Mouse (Mus musculus): ENCODE results near the gene Arid3c. TPM values are rescaled to one million over a fixed set of nuclear protein-coding genes. Genes with fewer than 3 reads are reported as not detected.

The Arid3c gene
- polyA plus RNA-seq, 2 experiments = 0.09 TPM; not detected in 1

DNA sequence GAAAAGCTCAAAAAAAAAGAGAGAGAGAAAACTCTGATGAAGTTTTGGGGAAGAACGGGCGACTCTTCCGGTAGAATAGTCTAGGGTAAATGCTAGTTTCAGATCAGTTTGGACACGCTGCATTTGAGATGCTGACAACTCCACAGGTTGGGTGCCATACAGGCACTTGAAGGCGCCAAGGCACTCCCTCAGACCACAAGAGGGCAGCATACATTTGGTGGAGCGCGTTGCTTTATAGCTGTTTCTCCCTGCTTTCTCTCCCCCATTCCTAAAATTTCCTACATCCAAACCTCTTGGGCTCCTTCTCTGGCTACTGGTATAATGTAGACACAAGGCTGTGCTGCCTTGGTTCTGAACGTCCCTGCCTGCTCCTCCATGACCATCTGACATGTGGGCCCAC, 16.7 kb downstream of the Arid3c start:
- H3K36me3 ChIP-seq (ENCODE audit: control insufficient read depth, insufficient read depth, low read length) = peaks cover 33% of the 10 kb centered on the region
- DNase-seq (ENCODE audit: low spot score) = peak; percentile 80
- H3K4me3 ChIP-seq (replicated peaks; ENCODE audit: low read length) = peak overlapping the region; percentile 86
- peaks cover 29% of the 10 kb centered on the region for H3K4me1 ChIP-seq (ENCODE audit: control insufficient read depth, insufficient read depth, low read length)
- 10% methylated on average over 8 of the region's 8 CpGs for WGBS
- no peak for TF ChIP-seq POLR2A (IDR thresholded peaks at IDR 0.05; ENCODE audit: borderline replicate concordance, extremely low read depth, insufficient read depth, insufficient read length)
- H3K4me2 ChIP-seq (replicated peaks; ENCODE audit: low read depth, low read length, severe bottlenecking) = peak overlapping the region; percentile 71
- no peaks in the 10 kb centered on the region for H3K9me3 ChIP-seq (ENCODE audit: control insufficient read depth, low read length)
- H3K9ac ChIP-seq (ENCODE audit: low read depth, low read length, severe bottlenecking) = no peak overlapping the region
- ATAC-seq (ENCODE audit: low FRiP score, low read depth) = no peak
- H3K27ac ChIP-seq (replicated peaks; ENCODE audit: low read depth, low read length) = no peak overlapping the region
- no peaks in the 10 kb centered on the region for H3K27me3 ChIP-seq (ENCODE audit: control insufficient read depth, insufficient read depth, low read length)

DNA sequence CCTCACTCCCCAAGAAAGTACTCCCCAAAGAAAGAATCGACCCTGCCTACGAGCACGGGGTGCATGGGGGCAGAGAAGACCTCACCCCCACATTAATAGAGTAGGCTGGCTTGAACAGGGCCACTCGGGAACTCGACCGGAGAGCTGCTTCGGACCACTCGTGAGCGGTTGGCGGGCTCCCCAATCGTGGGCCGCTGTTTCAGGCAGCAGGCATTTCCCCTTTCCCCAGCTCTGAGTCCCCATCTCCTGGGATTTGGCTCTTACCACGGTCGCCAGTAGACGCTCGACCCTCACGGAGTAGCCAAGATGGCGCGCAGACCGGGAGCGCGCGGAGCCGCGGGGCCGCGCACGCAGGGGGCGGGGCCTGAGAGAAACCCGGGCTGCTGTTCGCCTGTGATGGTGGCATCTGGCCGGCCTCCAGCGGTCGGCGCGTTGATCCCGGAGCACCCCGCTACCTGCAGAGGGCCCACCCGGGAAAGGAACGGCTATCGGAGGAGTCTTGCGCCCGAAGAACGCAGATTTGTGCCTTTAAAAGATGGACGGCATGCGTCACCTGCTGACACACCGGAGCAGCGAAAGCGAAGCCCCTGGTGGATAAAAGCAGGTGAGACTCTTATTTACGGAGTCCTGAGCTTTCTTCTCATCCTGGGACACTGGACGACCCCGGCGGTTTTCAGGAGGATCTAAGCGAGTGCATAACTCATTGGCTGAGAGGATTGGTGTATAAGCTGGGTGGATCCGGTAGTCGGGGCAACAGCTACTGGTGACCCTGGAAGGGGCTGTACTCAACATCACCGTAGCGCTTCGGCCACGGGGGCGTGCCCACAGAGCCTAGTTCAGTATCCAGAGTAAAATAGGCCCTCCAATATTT, 17.5 kb downstream of the Arid3c start, which contains the start of gene Rpp25l:
Rpp25l (minus strand) TSS at position 338 of the 871 bp plus-strand sequence.
- Histone ChIP-seq H3K9ac (ENCODE audit: low read depth, low read length, severe bottlenecking) (peak within 1 kb of the TSS; percentile 92), H3K27me3 (ENCODE audit: control insufficient read depth, insufficient read depth, low read length) (no peaks in the 10 kb centered on the region), H3K4me2 (replicated peaks; ENCODE audit: low read depth, low read length, severe bottlenecking) (peak within 1 kb of the TSS; percentile 71), H3K27ac (replicated peaks; ENCODE audit: low read depth, low read length) (peak within 1 kb of the TSS; percentile 52; the same call in 1 of the 2 replicates), H3K4me1 (ENCODE audit: control insufficient read depth, insufficient read depth, low read length) (peaks cover 29% of the 10 kb centered on the region), H3K4me3 (replicated peaks; ENCODE audit: low read length) (peak within 1 kb of the TSS; percentile 86), H3K36me3 (ENCODE audit: control insufficient read depth, insufficient read depth, low read length) (peaks cover 25% of the 10 kb centered on the region), H3K9me3 (ENCODE audit: control insufficient read depth, low read length) (no peaks in the 10 kb centered on the region)
- under 1% methylated on average over 56 of the region's 61 CpGs for WGBS
- TF ChIP-seq POLR2A (IDR thresholded peaks at IDR 0.05; ENCODE audit: borderline replicate concordance, extremely low read depth, insufficient read depth, insufficient read length) = peak; percentile 96; the same call in 1 of the 2 replicates
- DNase-seq (ENCODE audit: low spot score) (peak; percentile 74), ATAC-seq (ENCODE audit: low FRiP score, low read depth) (peak; percentile 77)

DNA sequence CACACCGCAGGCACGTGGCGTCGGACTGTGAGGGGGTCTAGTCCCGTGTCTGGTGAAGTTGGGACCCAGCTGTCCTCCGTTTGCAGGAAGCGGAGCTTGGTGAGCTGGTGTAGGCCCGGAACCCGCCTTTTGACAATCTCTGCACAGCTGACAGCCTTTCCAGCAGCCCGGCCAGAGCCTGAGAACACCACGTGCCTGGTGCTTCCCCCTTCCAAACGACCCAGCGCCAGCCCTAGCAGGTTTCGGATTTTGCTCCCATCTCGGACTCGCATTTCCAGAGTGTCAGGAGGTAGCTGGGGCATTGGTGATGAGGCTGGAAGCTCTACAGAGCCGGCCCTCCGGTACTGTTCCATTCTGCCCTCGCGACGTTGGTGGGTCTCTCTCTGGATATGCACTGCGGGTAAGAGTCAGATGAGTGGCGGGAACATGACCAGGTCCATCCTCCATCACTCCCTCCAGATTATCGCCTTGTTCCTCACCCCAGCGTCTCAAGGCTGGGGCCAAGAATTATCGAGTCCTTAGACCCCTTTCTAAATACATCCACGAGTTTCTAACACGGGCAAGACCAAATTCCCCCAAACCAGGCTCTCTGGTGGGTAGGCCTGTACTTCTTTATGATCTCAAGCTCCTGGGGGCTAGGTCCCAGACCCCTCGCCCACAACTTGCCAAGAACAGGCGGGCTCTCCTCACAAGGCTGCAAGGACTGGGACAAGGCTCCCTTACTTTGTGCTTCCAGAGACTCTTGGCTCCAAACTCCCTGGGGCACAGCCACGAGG, 18.3 kb downstream of the Arid3c start:
- Histone ChIP-seq H3K27me3 (ENCODE audit: control insufficient read depth, insufficient read depth, low read length) (0 out of 2 replicates have a peak, but pooled peaks cover 5% of the 10 kb centered on the region), H3K36me3 (ENCODE audit: control insufficient read depth, insufficient read depth, low read length) (peaks cover 19% of the 10 kb centered on the region), H3K9ac (ENCODE audit: low read depth, low read length, severe bottlenecking) (peak overlapping the region; percentile 92), H3K4me1 (ENCODE audit: control insufficient read depth, insufficient read depth, low read length) (peaks cover 29% of the 10 kb centered on the region), H3K4me3 (replicated peaks; ENCODE audit: low read length) (peak overlapping the region; percentile 86), H3K9me3 (ENCODE audit: control insufficient read depth, low read length) (no peaks in the 10 kb centered on the region), H3K27ac (replicated peaks; ENCODE audit: low read depth, low read length) (peak overlapping the region; percentile 52; the same call in 1 of the 2 replicates), H3K4me2 (replicated peaks; ENCODE audit: low read depth, low read length, severe bottlenecking) (peak overlapping the region; percentile 71)
- no peak for ATAC-seq (ENCODE audit: low FRiP score, low read depth)
- no peak for DNase-seq (ENCODE audit: low spot score)
- TF ChIP-seq POLR2A (IDR thresholded peaks at IDR 0.05; ENCODE audit: borderline replicate concordance, extremely low read depth, insufficient read depth, insufficient read length) = no peak
- WGBS = 39% methylated on average over 31 of the region's 31 CpGs

DNA sequence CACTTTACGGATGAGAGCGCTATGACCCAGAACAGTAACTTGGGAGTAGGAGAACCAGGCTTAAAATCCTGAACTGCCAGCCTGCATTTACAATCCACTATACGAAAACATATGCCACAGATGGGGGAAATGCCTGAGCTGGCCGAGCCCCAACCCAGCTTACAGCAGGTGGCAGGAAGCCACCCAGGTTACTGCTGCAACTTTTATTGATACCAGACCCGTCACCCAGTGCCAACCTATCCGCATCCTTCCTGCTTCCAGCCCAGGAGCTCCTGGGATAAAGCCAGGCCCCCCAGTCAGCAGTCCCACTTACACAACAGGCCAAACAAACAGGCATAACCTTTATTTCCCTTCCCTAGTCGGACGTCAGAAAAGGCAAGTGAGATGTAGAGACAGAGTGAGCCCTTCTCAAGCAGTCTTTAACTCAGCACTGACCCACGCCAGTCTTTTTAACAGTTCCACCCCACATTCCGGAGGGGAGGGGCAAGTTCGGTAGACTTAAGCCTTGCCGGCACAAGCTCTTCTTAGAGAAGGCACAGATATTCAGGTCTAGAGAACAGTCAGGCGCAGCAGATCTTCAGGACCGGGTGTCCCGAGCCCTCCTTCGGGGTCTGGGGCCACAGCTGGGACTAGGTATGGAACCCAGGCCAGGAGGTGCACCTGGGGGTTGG, 19.1 kb downstream of the Arid3c start:
- DNase-seq (ENCODE audit: low spot score) (no peak), ATAC-seq (ENCODE audit: low FRiP score, low read depth) (no peak)
- Histone ChIP-seq H3K4me2 (replicated peaks; ENCODE audit: low read depth, low read length, severe bottlenecking) (peak overlapping the region; percentile 71), H3K4me1 (ENCODE audit: control insufficient read depth, insufficient read depth, low read length) (peaks cover 23% of the 10 kb centered on the region), H3K36me3 (ENCODE audit: control insufficient read depth, insufficient read depth, low read length) (peaks cover 19% of the 10 kb centered on the region), H3K27ac (replicated peaks; ENCODE audit: low read depth, low read length) (0 out of 2 replicates have a peak overlapping the region, but pooled peaks have one; percentile 38), H3K9me3 (ENCODE audit: control insufficient read depth, low read length) (no peaks in the 10 kb centered on the region), H3K4me3 (replicated peaks; ENCODE audit: low read length) (peak overlapping the region; percentile 86), H3K9ac (ENCODE audit: low read depth, low read length, severe bottlenecking) (peak overlapping the region; percentile 92), H3K27me3 (ENCODE audit: control insufficient read depth, insufficient read depth, low read length) (0 out of 2 replicates have a peak, but pooled peaks cover 5% of the 10 kb centered on the region)
- WGBS = 56% methylated on average over 16 of the region's 16 CpGs
- TF ChIP-seq POLR2A (IDR thresholded peaks at IDR 0.05; ENCODE audit: borderline replicate concordance, extremely low read depth, insufficient read depth, insufficient read length) = no peak

All from limb, embryonic 14.5 days (tissue).